Mouse (Mus musculus): Measurements from ENCODE around the gene Retnla. TPM values are rescaled to one million over a fixed set of nuclear protein-coding genes. Genes with fewer than 3 reads are reported as not detected.

Retnla gene
- total RNA-seq, 2 experiments from 2014 or later = 2.8 to 5.6 TPM

DNA sequence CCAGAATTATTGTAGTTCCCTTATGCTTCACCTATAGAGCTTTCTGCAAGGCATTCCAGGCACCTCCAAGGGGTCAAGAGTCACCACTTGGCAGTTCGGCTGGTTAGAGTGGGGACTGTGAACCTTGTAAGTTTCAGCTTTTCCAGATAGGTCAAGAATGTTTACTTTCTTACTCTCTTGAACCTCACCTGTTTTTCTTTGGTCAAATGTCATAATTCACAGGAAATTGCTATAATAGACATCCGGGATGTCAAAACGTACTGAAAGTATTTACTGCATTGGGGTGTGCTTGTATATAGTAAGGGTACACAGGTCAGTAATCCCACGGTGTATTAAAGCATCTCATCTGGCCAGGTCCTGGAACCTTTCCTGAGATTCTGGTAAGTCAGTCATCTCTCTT is 30.0 kb downstream of the Retnla start, which contains the start of gene Retnlg:
Gene Retnlg, plus strand, starts transcription at position 301 of the 400 bp plus-strand sequence.
- intact Hi-C loops (cut with DNase I; ENCODE audit: low total_unique reads) = no loop called here
- DNase-seq = no peak

DNA sequence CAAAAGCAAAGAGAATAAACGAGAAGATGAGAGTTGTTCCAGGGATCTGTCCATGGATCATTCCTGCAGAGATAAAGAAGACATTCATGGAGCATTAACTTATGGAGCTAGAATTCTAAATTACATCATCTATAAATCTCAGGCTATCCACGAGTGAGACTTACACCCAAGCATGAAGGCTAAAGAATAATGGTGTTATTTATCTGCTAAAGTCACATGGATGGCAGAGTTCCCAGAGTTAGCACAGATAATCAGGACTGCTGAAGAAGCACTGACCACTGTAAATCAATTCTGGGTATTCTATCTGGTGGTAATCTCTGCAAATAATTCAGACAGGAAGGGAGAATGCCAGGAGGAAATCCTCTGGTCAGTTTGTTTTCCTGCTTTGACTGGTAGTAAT is 48.4 kb downstream of the Retnla start:
- intact Hi-C loops (cut with DNase I; ENCODE audit: low total_unique reads) = no loop called here
- no peak for DNase-seq

Other genes with a start within 250 kb of the Retnla start
- gene Trat1, start 70.5 kb upstream of the Retnla start, total RNA-seq (2021) = not detected
- not detected for gene Retnlb, start 25.7 kb upstream of the Retnla start, total RNA-seq (2021)
- not detected for gene Retnlg, start 30.1 kb downstream of the Retnla start, total RNA-seq (2021)
- gene Dzip3, start 151.6 kb downstream of the Retnla start, total RNA-seq (2021) = 1 to 10 TPM; 5.1 to 5.2 TPM
- 1 to 10 TPM; 2.1 to 2.4 TPM for gene Cip2a, start 151.6 kb downstream of the Retnla start, total RNA-seq (2021)
- gene Myh15, start 214.9 kb downstream of the Retnla start, total RNA-seq (2021) = not detected